Mouse (Mus musculus) forebrain, embryonic 15.5 days (tissue): ENCODE measurements at regions not wholly inside any gene's neighbourhood (a gene's known extent, or its start where the extent isn't known, plus 50 kb on each side); places are given as distances from the start of the nearest gene placed in this dataset.

Source experiments
- ATAC-seq: fragments of 200-750 bp; cut with Nextera tagmentation; replicated peaks from 2 replicates; pipeline ENCODE4 v1.8.0; 2017; ENCODE audit warnings: mild to moderate bottlenecking, moderate TSS enrichment, moderate library complexity
- H3K27ac ChIP-seq: fragments of 300-500 bp; sonication (generic); replicated peaks from 2 replicates; pipeline ENCODE4 v1.5.1; 2015; ENCODE audit warnings: mild to moderate bottlenecking, inconsistent platforms
- H3K27me3 ChIP-seq: fragments of 300-500 bp; sonication (generic); 2 replicates; pipeline ENCODE4 v1.6.1; 2015; ENCODE audit warnings: inconsistent platforms
- H3K36me3 ChIP-seq: fragments of 300-500 bp; sonication (generic); 2 replicates; pipeline ENCODE4 v1.6.1; 2015; ENCODE audit warnings: mild to moderate bottlenecking, inconsistent platforms
- H3K4me1 ChIP-seq: fragments of 300-500 bp; sonication (generic); 2 replicates; pipeline ENCODE4 v1.6.1; 2015; ENCODE audit warnings: inconsistent platforms
- H3K4me2 ChIP-seq: fragments of 300-500 bp; sonication (generic); replicated peaks from 2 replicates; pipeline ENCODE4 v1.6.1; 2015; ENCODE audit warnings: mild to moderate bottlenecking, inconsistent platforms
- H3K4me3 ChIP-seq: fragments of 300-500 bp; sonication (generic); 2 replicates; pipeline ENCODE4 v1.5.1; 2015; ENCODE audit warnings: mild to moderate bottlenecking, inconsistent platforms
- H3K9ac ChIP-seq: fragments of 300-500 bp; sonication (generic); replicated peaks from 2 replicates; pipeline ENCODE4 v1.6.1; 2015; ENCODE audit warnings: mild to moderate bottlenecking, inconsistent platforms
- H3K9me3 ChIP-seq: fragments of 300-500 bp; sonication (generic); 2 replicates; pipeline ENCODE4 v1.6.1; 2016; ENCODE audit warnings: inconsistent platforms
- WGBS: fragments of 180-500 bp; shearing (Covaris S2); methylation state at CpG from one replicate; pipeline ENCODE4 v1.1.7; 2015; ENCODE audit warnings: mixed read lengths; 5-methylcytosine and 5-hydroxymethylcytosine counted together

DNA sequence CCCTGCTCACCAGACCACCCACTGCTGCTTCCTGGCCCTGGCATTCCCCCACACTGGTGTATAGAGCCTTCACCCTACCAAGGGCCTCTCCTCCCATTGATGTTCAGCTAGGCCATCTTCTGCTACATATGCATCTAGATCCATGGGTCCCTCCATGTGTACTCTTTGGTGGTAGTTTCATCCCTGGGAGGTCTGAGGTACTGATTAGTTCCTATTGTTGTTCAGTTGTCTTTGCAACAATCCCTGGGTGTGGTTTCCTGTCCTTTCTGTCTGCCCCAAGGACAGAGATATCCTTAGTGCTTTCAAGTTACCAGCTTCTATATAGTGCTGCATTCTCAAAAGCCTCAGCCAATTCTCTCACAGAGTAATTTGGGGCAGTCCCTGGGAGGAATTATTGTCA is 440.1 kb upstream of the Apob start:
- Histone ChIP-seq H3K4me3 (no peak overlapping the region), H3K36me3 (no peaks in the 10 kb centered on the region), H3K9me3 (no peaks in the 10 kb centered on the region), H3K27ac (no peak overlapping the region), H3K4me1 (no peaks in the 10 kb centered on the region), H3K27me3 (no peaks in the 10 kb centered on the region), H3K9ac (no peak overlapping the region), H3K4me2 (no peak overlapping the region)
- no peak for ATAC-seq

DNA sequence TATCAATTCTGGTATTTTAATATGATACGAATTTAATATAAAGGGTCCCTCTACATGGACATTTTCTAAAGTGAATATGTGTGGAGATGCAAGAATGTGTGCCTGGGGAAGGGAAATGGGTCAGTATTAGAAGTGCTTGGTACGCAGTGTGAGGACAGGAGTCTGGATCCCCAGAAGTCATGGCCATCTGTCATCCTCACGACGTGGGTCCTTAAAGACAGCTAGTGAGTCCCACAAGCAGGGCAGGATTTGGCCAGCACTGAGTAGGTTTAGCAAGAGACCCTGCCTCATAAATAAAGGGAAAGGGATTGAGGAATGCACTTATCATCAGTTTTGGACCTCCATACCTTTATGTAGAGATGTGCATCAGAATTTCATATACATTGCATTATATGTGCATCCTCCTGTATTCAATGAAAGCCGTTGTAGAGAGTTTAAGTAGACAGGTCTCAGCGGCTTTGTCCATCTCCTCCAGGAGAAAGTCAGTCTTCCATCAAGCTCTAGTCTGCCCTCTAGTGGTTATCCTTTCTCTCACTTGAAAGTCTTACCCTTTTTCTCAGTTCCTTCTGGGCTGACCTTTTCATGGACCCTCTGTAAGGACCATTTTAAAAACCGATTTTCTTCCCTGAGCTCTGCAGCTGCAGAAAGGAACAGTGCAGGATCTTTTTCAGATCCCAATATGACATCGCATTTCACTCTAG is 434.0 kb upstream of the Apob start:
- Histone ChIP-seq H3K36me3 (no peaks in the 10 kb centered on the region), H3K27ac (no peak overlapping the region), H3K27me3 (no peaks in the 10 kb centered on the region), H3K4me1 (no peaks in the 10 kb centered on the region), H3K9me3 (no peaks in the 10 kb centered on the region), H3K4me3 (no peak overlapping the region), H3K9ac (no peak overlapping the region), H3K4me2 (no peak overlapping the region)
- WGBS = 49% methylated on average over 8 of the region's 8 CpGs
- no peak for ATAC-seq

DNA sequence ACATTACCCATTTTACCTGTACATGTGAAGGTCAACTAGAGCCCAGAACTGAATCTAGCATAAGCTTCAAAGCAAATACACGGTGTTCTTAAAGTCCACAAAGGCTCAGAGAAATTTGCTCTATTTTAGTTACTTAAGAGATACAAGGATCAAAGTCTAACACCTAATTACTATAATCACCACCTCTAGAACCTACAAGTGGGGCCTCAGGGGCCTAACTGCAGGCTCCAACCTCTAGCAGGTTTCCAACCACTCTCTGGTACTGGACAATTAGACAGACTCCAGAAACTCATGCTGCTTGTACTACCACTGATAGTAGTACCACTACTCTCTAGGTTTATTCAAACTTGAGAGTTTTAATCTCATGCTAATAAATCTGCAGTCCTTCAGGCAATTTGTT is 428.7 kb upstream of the Apob start:
- Histone ChIP-seq H3K9ac (no peak overlapping the region), H3K4me1 (no peaks in the 10 kb centered on the region), H3K36me3 (no peaks in the 10 kb centered on the region), H3K4me2 (no peak overlapping the region), H3K27ac (no peak overlapping the region), H3K4me3 (no peak overlapping the region), H3K9me3 (no peaks in the 10 kb centered on the region), H3K27me3 (no peaks in the 10 kb centered on the region)
- 88% methylated on average over 1 of the region's 1 CpGs for WGBS
- ATAC-seq = no peak

DNA sequence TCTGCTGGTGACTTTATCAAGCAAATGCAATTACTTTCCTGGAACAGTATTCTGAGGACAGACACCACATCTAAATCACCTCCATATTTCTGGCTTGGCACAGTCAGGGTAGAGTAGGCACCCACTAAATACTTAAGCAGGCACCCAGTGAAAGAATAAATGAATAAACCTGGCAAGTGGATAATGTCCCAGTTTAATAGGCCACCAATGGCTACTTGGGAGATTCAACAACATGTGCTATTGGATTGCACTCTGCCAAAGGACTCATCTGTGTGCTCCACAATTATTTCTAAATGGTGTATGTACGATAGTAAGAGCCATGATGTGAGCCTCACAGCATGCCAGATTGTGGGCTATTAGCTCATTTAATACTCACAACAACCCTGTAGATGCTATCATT is 417.2 kb upstream of the Apob start:
- Histone ChIP-seq H3K4me3 (no peak overlapping the region), H3K36me3 (no peaks in the 10 kb centered on the region), H3K9ac (no peak overlapping the region), H3K4me2 (no peak overlapping the region), H3K4me1 (no peaks in the 10 kb centered on the region), H3K9me3 (no peaks in the 10 kb centered on the region), H3K27ac (no peak overlapping the region), H3K27me3 (no peaks in the 10 kb centered on the region)
- 59% methylated on average over 1 of the region's 1 CpGs for WGBS
- no peak for ATAC-seq

DNA sequence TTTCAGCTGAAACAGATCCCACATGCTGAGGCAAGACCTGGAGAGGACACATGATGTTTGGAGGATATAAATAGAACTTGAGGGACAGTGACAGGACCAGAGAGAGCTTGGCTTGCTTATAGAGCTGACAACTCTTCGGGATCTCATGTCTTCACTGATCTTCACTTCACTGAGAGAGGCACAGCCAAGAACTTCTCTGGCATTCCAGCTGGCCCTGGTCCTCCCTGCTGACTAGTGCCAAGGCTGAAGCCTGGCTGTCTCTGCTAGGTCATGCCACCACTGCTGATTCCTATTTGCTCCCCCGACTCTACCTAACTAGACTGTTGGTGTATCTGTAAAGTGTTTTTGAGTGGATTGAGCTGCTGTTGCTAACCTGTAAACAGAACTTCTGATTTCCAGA is 401.4 kb upstream of the Apob start:
- Histone ChIP-seq H3K4me2 (no peak overlapping the region), H3K27ac (no peak overlapping the region), H3K9me3 (no peaks in the 10 kb centered on the region), H3K9ac (no peak overlapping the region), H3K4me1 (no peaks in the 10 kb centered on the region), H3K27me3 (no peaks in the 10 kb centered on the region), H3K4me3 (no peak overlapping the region), H3K36me3 (no peaks in the 10 kb centered on the region)
- 96% methylated on average over 2 of the region's 2 CpGs for WGBS
- ATAC-seq = no peak

DNA sequence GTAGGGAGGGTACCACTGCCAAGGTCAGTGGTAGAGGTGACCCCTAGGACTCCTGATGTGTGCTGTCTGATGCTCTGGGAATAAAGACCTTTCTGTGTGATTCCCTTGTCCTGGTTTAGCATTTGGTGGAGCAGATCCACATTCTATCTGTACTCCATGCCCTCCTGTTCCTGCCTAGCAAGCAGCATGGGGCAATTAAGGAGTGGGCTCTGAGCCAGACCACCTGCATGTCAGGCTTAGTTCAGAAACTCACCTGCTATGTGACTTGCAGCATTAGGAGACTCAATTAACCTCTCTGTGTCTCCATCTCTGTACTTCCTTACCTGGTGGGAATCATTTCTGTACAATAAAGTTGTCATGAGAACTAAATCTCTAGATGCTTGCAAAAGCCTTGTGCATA is 389.9 kb upstream of the Apob start:
- no peak overlapping the region for H3K9ac ChIP-seq
- no peak for ATAC-seq

DNA sequence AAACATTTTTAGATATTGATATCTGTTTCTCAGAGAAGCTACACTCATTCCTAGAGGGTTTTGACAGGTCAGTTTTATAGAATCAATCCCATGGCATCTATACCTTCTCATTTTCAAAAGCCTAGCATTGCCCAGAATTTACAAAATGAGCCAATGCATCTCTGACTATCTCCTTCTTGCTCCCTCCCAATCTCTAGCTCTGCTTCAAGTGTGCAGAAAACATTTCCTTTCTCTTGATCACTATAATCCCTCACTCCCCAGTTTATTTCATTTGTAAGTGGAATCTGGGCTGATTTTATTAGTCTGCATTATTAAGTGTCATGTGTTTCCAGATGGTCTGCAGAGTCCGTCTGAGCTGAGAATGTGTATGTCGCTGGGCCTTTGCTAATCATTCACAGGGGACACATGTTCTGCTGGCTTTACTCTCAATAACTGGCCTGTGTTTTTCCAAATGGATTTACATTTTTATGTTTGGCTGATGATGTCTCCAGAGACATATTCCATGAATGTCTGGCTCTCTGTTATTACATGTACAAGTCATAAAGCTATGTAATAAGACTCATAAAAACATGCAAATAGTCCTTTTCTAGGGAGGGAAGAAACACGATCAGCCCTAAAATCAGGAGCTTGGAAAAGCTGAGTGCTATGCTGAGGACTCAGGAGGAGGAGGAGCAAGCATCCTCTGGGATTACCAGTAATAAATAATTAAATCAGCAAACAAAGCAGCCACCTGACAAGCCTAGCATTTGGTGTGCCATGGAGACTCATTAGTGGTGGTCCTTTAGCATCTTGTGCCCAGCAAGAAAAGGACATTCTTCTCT is 366.0 kb upstream of the Apob start:
- Histone ChIP-seq H3K9ac (no peak overlapping the region), H3K4me1 (no peaks in the 10 kb centered on the region), H3K9me3 (no peaks in the 10 kb centered on the region), H3K27me3 (no peaks in the 10 kb centered on the region), H3K4me3 (no peak overlapping the region), H3K27ac (no peak overlapping the region), H3K36me3 (no peaks in the 10 kb centered on the region), H3K4me2 (no peak overlapping the region)
- ATAC-seq = no peak
- 62% methylated on average over 3 of the region's 3 CpGs for WGBS

More for the DNA sequence above, 389.9 kb upstream of the Apob start:
- no peaks in the 10 kb centered on the region for H3K4me1 ChIP-seq
- no peak overlapping the region for H3K4me3 ChIP-seq
- no peak overlapping the region for H3K4me2 ChIP-seq
- H3K27me3 ChIP-seq = no peaks in the 10 kb centered on the region
- H3K9me3 ChIP-seq = no peaks in the 10 kb centered on the region
- no peak overlapping the region for H3K27ac ChIP-seq
- no peaks in the 10 kb centered on the region for H3K36me3 ChIP-seq

DNA sequence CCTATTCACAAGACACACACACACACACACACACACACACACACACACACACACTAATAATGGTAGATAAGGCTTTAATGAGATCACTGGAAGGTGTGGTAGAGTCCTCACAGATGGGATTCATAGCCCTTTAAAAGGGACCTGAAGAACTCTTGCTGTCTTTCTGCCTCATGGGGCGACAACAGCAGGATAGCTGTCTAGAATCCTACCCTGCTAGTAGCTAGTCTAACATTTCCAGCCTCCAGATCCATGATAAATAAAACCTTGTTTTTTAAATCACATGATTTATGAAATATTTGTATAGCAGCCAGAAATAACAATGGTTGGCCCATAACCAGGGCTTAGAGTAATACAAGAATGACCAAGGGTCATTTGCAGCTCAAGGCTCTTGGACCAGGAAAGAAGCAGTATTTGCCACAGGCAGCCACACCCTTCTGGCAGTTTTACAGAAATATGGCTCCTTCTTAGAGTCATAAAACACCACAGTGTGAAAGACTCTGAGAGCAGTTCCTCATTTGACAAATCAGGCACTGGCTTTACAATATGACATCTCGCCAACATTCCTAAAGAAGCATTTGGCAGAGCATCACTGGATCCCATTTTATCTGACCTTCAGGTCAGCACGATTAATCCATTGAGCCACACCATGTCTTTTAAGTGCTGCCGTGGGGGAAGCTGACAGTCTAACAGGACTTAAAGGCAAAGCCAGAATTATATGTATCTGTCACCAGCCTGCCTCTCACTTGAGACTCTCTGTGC is 340.9 kb upstream of the Apob start:
- no peaks in the 10 kb centered on the region for H3K9me3 ChIP-seq
- no peak overlapping the region for H3K4me2 ChIP-seq
- no peak overlapping the region for H3K9ac ChIP-seq
- no peak overlapping the region for H3K27ac ChIP-seq
- no peak overlapping the region for H3K4me3 ChIP-seq
- H3K27me3 ChIP-seq = no peaks in the 10 kb centered on the region
- WGBS = 73% methylated on average over 4 of the region's 4 CpGs
- ATAC-seq = no peak
- H3K36me3 ChIP-seq = no peaks in the 10 kb centered on the region
- no peaks in the 10 kb centered on the region for H3K4me1 ChIP-seq

DNA sequence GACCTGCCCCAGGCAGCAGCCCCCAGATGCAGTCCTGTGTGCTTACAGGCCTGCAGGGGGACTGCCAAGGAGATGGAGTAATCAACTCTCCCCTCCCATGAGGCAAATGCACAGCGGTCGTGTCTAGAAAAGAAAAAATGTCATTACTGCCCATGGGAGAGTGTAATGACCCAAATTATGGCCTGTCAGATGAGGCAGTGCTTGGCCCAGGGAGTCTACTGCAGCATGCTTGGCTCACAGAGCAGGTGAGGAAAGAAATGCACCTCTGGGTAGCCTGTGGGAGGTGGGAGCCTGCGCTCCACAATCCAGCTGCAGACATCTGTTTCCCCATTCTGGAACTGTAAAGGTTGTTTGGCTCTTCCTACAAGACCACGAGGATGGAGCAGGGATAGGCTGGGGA is 339.8 kb upstream of the Apob start:
- Histone ChIP-seq H3K9me3 (no peaks in the 10 kb centered on the region), H3K4me3 (no peak overlapping the region), H3K36me3 (no peaks in the 10 kb centered on the region), H3K9ac (no peak overlapping the region), H3K4me1 (no peaks in the 10 kb centered on the region), H3K27ac (no peak overlapping the region), H3K27me3 (no peaks in the 10 kb centered on the region), H3K4me2 (no peak overlapping the region)
- ATAC-seq = no peak
- WGBS = 70% methylated on average over 4 of the region's 4 CpGs

DNA sequence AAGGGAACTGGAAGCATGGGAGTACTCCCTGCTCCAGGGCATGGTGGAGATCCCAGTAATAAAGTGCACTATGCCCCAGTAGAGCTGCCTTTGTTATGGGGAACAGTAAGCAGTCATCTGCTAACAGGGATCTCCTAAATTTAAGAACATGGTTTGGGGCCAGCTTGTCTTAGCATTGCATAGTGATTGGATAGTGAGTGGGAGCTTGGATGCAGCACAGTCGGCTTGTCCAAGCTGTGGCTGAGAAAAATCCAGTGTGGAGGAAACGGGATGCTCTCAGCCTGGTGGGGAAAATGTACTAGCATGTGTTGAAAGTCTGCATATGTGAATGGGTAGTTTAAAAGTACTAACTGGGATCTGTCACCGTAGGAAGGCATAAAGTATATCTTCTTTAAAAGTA is 326.6 kb upstream of the Apob start:
- H3K4me1 ChIP-seq = no peaks in the 10 kb centered on the region
- no peaks in the 10 kb centered on the region for H3K27me3 ChIP-seq
- no peak overlapping the region for H3K9ac ChIP-seq
- H3K4me3 ChIP-seq = no peak overlapping the region
- no peak for ATAC-seq
- no peak overlapping the region for H3K27ac ChIP-seq
- H3K4me2 ChIP-seq = no peak overlapping the region
- WGBS = 91% methylated on average over 3 of the region's 3 CpGs
- H3K9me3 ChIP-seq = no peaks in the 10 kb centered on the region
- no peaks in the 10 kb centered on the region for H3K36me3 ChIP-seq

DNA sequence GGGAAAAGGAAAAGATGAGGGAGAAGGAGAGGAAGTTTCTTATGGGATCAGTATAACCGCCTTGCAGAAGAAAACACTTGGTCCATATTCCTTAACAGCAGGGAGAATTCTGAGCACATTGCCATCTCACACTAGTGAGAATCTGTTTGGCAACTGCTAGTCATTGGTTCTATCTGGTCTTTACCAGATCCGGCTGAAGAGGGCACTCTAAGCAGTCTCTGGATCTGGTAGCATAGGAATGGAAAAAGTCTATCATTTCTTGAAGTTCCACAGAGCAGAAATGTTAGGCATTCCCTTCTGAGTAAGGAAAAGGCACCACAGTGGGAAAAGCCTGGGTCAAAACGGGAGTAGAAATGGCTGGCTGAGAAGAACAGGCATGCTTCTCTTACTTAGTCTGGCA is 315.4 kb upstream of the Apob start:
- H3K9me3 ChIP-seq = no peaks in the 10 kb centered on the region
- no peaks in the 10 kb centered on the region for H3K4me1 ChIP-seq
- no peak overlapping the region for H3K27ac ChIP-seq
- H3K27me3 ChIP-seq = no peaks in the 10 kb centered on the region
- H3K4me2 ChIP-seq = no peak overlapping the region
- H3K9ac ChIP-seq = no peak overlapping the region
- WGBS = 47% methylated on average over 3 of the region's 3 CpGs
- no peaks in the 10 kb centered on the region for H3K36me3 ChIP-seq
- H3K4me3 ChIP-seq = no peak overlapping the region
- no peak for ATAC-seq

DNA sequence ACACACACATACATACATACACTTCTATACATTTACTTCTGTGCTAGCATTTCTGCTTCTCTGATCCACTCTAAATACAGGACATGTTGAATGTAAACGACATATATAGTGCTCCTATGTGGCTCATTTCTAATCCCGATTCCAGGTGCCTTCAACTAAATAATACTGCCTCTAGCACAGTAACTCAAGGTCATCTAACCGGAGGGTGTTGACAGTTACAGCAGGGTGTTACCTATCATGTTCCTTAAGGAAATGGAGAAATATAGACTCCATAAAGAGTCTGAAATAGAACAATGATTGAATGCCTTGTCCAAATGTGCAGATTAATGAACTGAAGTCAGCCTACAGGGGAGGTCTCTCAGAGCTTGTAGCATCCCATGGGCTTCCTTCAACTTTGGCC is 307.3 kb upstream of the Apob start:
- no peak overlapping the region for H3K9ac ChIP-seq
- no peaks in the 10 kb centered on the region for H3K27me3 ChIP-seq
- no peak overlapping the region for H3K4me3 ChIP-seq
- H3K27ac ChIP-seq = no peak overlapping the region
- whole genome bisulfite sequencing = 88% methylated on average over 3 of the region's 3 CpGs
- H3K9me3 ChIP-seq = no peaks in the 10 kb centered on the region
- H3K36me3 ChIP-seq = no peaks in the 10 kb centered on the region
- ATAC-seq = no peak
- no peak overlapping the region for H3K4me2 ChIP-seq
- no peaks in the 10 kb centered on the region for H3K4me1 ChIP-seq
